Mouse (Mus musculus): ENCODE measurements around the gene Ugt8a.

The Ugt8a gene

GRCm38 (mm10) chr3:125938092-125938755 is at the start of gene Ugt8a:
Ugt8a (minus strand) TSS chr3:125938619.
- no peak for DNase-seq (ENCODE audit: low read depth, low spot score)

GRCm38 (mm10) chr3:125986639-125987038 is 48.2 kb upstream of the Ugt8a start:
- DNase-seq (ENCODE audit: low read depth, low spot score) = no peak

GRCm38 (mm10) chr3:125983707-125984420 is 45.4 kb upstream of the Ugt8a start:
- no peak for DNase-seq (ENCODE audit: low read depth, low spot score)

- DNase-seq (ENCODE audit: low read depth, low spot score) = no peak
Observed at GRCm38 (mm10) chr3:125979475-125979874, 41.1 kb upstream of the Ugt8a start.

- DNase-seq (ENCODE audit: low read depth, low spot score) = no peak
Observed at GRCm38 (mm10) chr3:125975899-125976298, 37.5 kb upstream of the Ugt8a start.

GRCm38 (mm10) chr3:125969458-125969857 is 31.0 kb upstream of the Ugt8a start:
- no peak for DNase-seq (ENCODE audit: low read depth, low spot score)

- no peak for DNase-seq (ENCODE audit: low read depth, low spot score)
Observed at GRCm38 (mm10) chr3:125956196-125956885, 17.9 kb upstream of the Ugt8a start.

- no peak for DNase-seq (ENCODE audit: low read depth, low spot score)
Observed at GRCm38 (mm10) chr3:125954881-125955280, 16.5 kb upstream of the Ugt8a start.

GRCm38 (mm10) chr3:125940811-125941210 is 2.4 kb upstream of the Ugt8a start:
- no peak for DNase-seq (ENCODE audit: low read depth, low spot score)

GRCm38 (mm10) chr3:125938756-125939109 is 314 bp upstream of the Ugt8a start:
- no peak for DNase-seq (ENCODE audit: low read depth, low spot score)

- DNase-seq (ENCODE audit: low read depth, low spot score) = no peak
Observed at GRCm38 (mm10) chr3:125937536-125938091, 805 bp downstream of the Ugt8a start.

GRCm38 (mm10) chr3:125935796-125936195 is 2.6 kb downstream of the Ugt8a start:
- no peak for DNase-seq (ENCODE audit: low read depth, low spot score)

GRCm38 (mm10) chr3:125932594-125933237 is 5.7 kb downstream of the Ugt8a start:
- no peak for DNase-seq (ENCODE audit: low read depth, low spot score)

- no peak for DNase-seq (ENCODE audit: low read depth, low spot score)
Observed at GRCm38 (mm10) chr3:125931059-125931458, 7.4 kb downstream of the Ugt8a start.

- DNase-seq (ENCODE audit: low read depth, low spot score) = no peak
Observed at GRCm38 (mm10) chr3:125920876-125921275, 17.5 kb downstream of the Ugt8a start.

GRCm38 (mm10) chr3:125898976-125899375 is 39.4 kb downstream of the Ugt8a start:
- DNase-seq (ENCODE audit: low read depth, low spot score) = no peak

GRCm38 (mm10) chr3:125887109-125887508 is 51.3 kb downstream of the Ugt8a start:
- no peak for DNase-seq (ENCODE audit: low read depth, low spot score)

- DNase-seq (ENCODE audit: low read depth, low spot score) = no peak
Observed at GRCm38 (mm10) chr3:125884879-125885278, 53.5 kb downstream of the Ugt8a start.

- DNase-seq (ENCODE audit: low read depth, low spot score) = no peak
Observed at GRCm38 (mm10) chr3:125884423-125884822, 54.0 kb downstream of the Ugt8a start.

- no peak for DNase-seq (ENCODE audit: low read depth, low spot score)
Observed at GRCm38 (mm10) chr3:125883009-125883408, 55.4 kb downstream of the Ugt8a start.

- no peak for DNase-seq (ENCODE audit: low read depth, low spot score)
Observed at GRCm38 (mm10) chr3:125881835-125882234, 56.6 kb downstream of the Ugt8a start.

- DNase-seq (ENCODE audit: low read depth, low spot score) = no peak
Observed at GRCm38 (mm10) chr3:125874371-125874770, 64.0 kb downstream of the Ugt8a start.

Data from CD4-positive, CD25-positive, alpha-beta regulatory T cell, adult 2 months (primary cell).